Mouse (Mus musculus): ENCODE results near the gene Wfdc12.

DNA sequence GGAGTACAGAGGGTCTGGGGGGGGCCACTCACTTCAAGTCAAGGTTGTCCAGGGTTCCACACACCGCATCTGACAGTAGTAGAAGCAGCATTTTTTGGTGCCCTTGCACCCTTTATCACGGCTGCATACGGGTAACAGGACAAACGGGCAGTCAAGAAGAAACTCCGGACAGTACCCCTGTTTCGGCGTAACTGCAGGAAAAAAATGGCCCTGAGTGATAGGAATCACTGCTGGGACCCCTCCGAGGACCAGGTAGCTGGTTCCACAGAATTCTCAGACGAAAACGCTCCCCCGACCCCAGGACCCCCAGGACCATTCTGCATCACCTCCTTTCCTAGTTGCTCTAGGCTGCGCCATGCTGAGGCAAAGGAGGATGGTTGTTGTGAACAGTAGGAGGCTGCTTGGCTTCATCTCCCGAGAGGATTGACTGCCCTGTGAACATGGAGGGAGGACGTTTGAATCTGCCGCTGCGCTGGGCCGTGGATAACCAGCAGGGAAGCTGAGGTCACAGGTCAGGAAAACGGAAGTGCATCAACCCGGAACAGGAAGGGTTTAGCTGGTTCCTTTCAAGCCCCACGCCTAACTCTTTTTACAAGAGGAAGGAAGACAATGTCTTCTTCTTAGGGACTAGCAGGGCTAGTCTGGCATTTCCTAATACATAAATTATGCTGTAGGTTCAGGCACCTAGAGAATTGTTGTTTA lies 9.4 kb upstream of the Wfdc12 start, which contains the start of gene Wfdc15a:
- TF ChIP-seq CTCF (IDR thresholded peaks at IDR 0.05) = no peak
- no peak for TF ChIP-seq EP300 (IDR thresholded peaks at IDR 0.05)
